Mouse (Mus musculus) liver, embryonic 12.5 days (tissue): ENCODE data around the gene Inmt. TPM values are rescaled to one million over a fixed set of nuclear protein-coding genes. Genes with fewer than 3 reads are reported as not detected.

Source experiments
- ATAC-seq: fragments of 200-750 bp; cut with Nextera tagmentation; 2 replicates; pipeline ENCODE4 v1.8.0; 2017; ENCODE audit warnings: moderate number of reproducible peaks, mild to moderate bottlenecking, moderate library complexity
- H3K27ac ChIP-seq: fragments of 300-500 bp; sonication (generic); 2 replicates; pipeline ENCODE4 v1.5.1; 2016; ENCODE audit warnings: mild to moderate bottlenecking
- H3K27me3 ChIP-seq: fragments of 300-500 bp; sonication (generic); replicated peaks from 2 replicates; pipeline ENCODE4 v1.6.1; 2016; ENCODE audit warnings: mild to moderate bottlenecking, moderate library complexity
- H3K36me3 ChIP-seq: fragments of 300-500 bp; sonication (generic); 2 replicates; pipeline ENCODE4 v1.6.1; 2016; ENCODE audit warnings: mild to moderate bottlenecking, moderate library complexity
- H3K4me1 ChIP-seq: fragments of 300-500 bp; sonication (generic); 2 replicates; pipeline ENCODE4 v1.6.1; 2016
- H3K4me2 ChIP-seq: fragments of 300-500 bp; sonication (generic); 2 replicates; pipeline ENCODE4 v1.6.1; 2016; ENCODE audit warnings: mild to moderate bottlenecking, moderate library complexity
- H3K4me3 ChIP-seq: fragments of 300-500 bp; sonication (generic); 2 replicates; pipeline ENCODE4 v1.5.1; 2016; ENCODE audit warnings: mild to moderate bottlenecking, moderate library complexity
- H3K9ac ChIP-seq: fragments of 300-500 bp; sonication (generic); 2 replicates; pipeline ENCODE4 v1.6.1; 2016; ENCODE audit warnings: mild to moderate bottlenecking, moderate library complexity
- H3K9me3 ChIP-seq: fragments of 300-500 bp; sonication (generic); replicated peaks from 2 replicates; pipeline ENCODE4 v1.6.1; 2016; ENCODE audit warnings: mild to moderate bottlenecking, moderate library complexity
- WGBS: fragments of 180-500 bp; shearing (Covaris S2); methylation state at CpG from one replicate; pipeline ENCODE4 v1.1.7; 2016; ENCODE audit not compliant: insufficient replicate concordance; 5-methylcytosine and 5-hydroxymethylcytosine counted together
- polyA plus RNA-seq: library from polyadenylated mRNA; unstranded; fragments of >200 nt; fragmentation: Nextera tagmentation; extraction: Ambion mirVana; gene quantifications from 2 replicates; pipeline ENCODE4 v1.2.1, GENCODE M21; 2016

Gene Inmt
- polyA plus RNA-seq, result 0.41 and 0.63 TPM in 2 replicates

- Histone ChIP-seq H3K4me1 (peaks cover 4% of the 10 kb centered on the region; the same call in 1 of the 2 replicates), H3K27me3 (no peaks in the 10 kb centered on the region), H3K9ac (no peak within 1 kb of the TSS), H3K9me3 (no peaks in the 10 kb centered on the region), H3K4me2 (no peak within 1 kb of the TSS), H3K27ac (no peak within 1 kb of the TSS), H3K4me3 (no peak within 1 kb of the TSS), H3K36me3 (no peaks in the 10 kb centered on the region)
- WGBS, result 18% methylated on average over 1 of the region's 1 CpGs
- no peak for ATAC-seq
Measured at GRCm38 (mm10) chr6:55174741-55175181, at the start of gene Inmt. Gene Inmt, minus strand, starts transcription at chr6:55175043.

GRCm38 (mm10) chr6:55223986-55224385 is 49.1 kb upstream of the Inmt start:
- no peaks in the 10 kb centered on the region for H3K27me3 ChIP-seq
- H3K9ac ChIP-seq, result no peak overlapping the region
- no peaks in the 10 kb centered on the region for H3K9me3 ChIP-seq
- no peaks in the 10 kb centered on the region for H3K4me1 ChIP-seq
- H3K36me3 ChIP-seq, result no peaks in the 10 kb centered on the region
- ATAC-seq, result no peak
- H3K4me3 ChIP-seq, result no peak overlapping the region
- 85% methylated on average over 8 of the region's 8 CpGs for WGBS
- no peak overlapping the region for H3K4me2 ChIP-seq
- no peak overlapping the region for H3K27ac ChIP-seq

- H3K27ac ChIP-seq, result no peak overlapping the region
- H3K4me3 ChIP-seq, result no peak overlapping the region
- no peak overlapping the region for H3K4me2 ChIP-seq
- no peak overlapping the region for H3K9ac ChIP-seq
- H3K27me3 ChIP-seq, result no peaks in the 10 kb centered on the region
- H3K4me1 ChIP-seq, result no peaks in the 10 kb centered on the region; the same call in 1 of the 2 replicates
- WGBS, result 72% methylated on average over 9 of the region's 9 CpGs
- H3K9me3 ChIP-seq, result no peaks in the 10 kb centered on the region
- ATAC-seq, result no peak
- H3K36me3 ChIP-seq, result no peaks in the 10 kb centered on the region
Measured at GRCm38 (mm10) chr6:55218232-55218631, 43.4 kb upstream of the Inmt start.

GRCm38 (mm10) chr6:55214541-55214940 is 39.7 kb upstream of the Inmt start:
- Histone ChIP-seq H3K36me3 (no peaks in the 10 kb centered on the region), H3K27ac (no peak overlapping the region), H3K4me2 (no peak overlapping the region), H3K9me3 (no peaks in the 10 kb centered on the region), H3K9ac (no peak overlapping the region), H3K4me3 (no peak overlapping the region), H3K27me3 (no peaks in the 10 kb centered on the region), H3K4me1 (no peaks in the 10 kb centered on the region; the same call in 1 of the 2 replicates)
- no peak for ATAC-seq
- WGBS, result 43% methylated on average over 3 of the region's 3 CpGs

- no peaks in the 10 kb centered on the region for H3K9me3 ChIP-seq
- no peaks in the 10 kb centered on the region; the same call in 1 of the 2 replicates for H3K4me1 ChIP-seq
- WGBS, result 72% methylated on average over 15 of the region's 15 CpGs
- H3K36me3 ChIP-seq, result no peaks in the 10 kb centered on the region
- no peak for ATAC-seq
- H3K4me3 ChIP-seq, result no peak overlapping the region
- no peak overlapping the region for H3K9ac ChIP-seq
- H3K27ac ChIP-seq, result no peak overlapping the region
- no peak overlapping the region for H3K4me2 ChIP-seq
- H3K27me3 ChIP-seq, result no peaks in the 10 kb centered on the region
Measured at GRCm38 (mm10) chr6:55210423-55211365, 35.9 kb upstream of the Inmt start.

GRCm38 (mm10) chr6:55207786-55208185 is 32.9 kb upstream of the Inmt start:
- Histone ChIP-seq H3K9me3 (no peaks in the 10 kb centered on the region), H3K4me2 (no peak overlapping the region), H3K4me3 (no peak overlapping the region), H3K4me1 (peaks cover 12% of the 10 kb centered on the region), H3K27ac (no peak overlapping the region), H3K36me3 (no peaks in the 10 kb centered on the region), H3K27me3 (no peaks in the 10 kb centered on the region), H3K9ac (no peak overlapping the region)
- 64% methylated on average over 8 of the region's 8 CpGs for WGBS
- ATAC-seq, result no peak

- H3K4me2 ChIP-seq, result peak overlapping the region; percentile 74
- peak overlapping the region; percentile 55 for H3K9ac ChIP-seq
- peak overlapping the region; percentile 60 for H3K4me3 ChIP-seq
- peaks cover 20% of the 10 kb centered on the region for H3K4me1 ChIP-seq
- no peaks in the 10 kb centered on the region for H3K27me3 ChIP-seq
- no peak overlapping the region; the same call in 1 of the 2 replicates for H3K27ac ChIP-seq
- H3K36me3 ChIP-seq, result no peaks in the 10 kb centered on the region
- ATAC-seq, result no peak
- 86% methylated on average over 3 of the region's 3 CpGs for WGBS
- no peaks in the 10 kb centered on the region for H3K9me3 ChIP-seq
Measured at GRCm38 (mm10) chr6:55203931-55204330, 29.1 kb upstream of the Inmt start.

- WGBS, result 9% methylated on average over 33 of the region's 33 CpGs
- H3K27ac ChIP-seq, result no peak within 1 kb of the TSS; the same call in 1 of the 2 replicates
- peak; percentile 80 for ATAC-seq
Measured at GRCm38 (mm10) chr6:55202913-55203910, 28.4 kb upstream of the Inmt start, which contains the start of gene Mindy4. Gene Mindy4, plus strand, starts transcription at chr6:55203383.

GRCm38 (mm10) chr6:55199047-55199446 is 24.2 kb upstream of the Inmt start:
- 74% methylated on average over 3 of the region's 3 CpGs for WGBS
- Histone ChIP-seq H3K36me3 (no peaks in the 10 kb centered on the region), H3K9me3 (no peaks in the 10 kb centered on the region), H3K27ac (no peak overlapping the region), H3K4me1 (peaks cover 20% of the 10 kb centered on the region), H3K9ac (no peak overlapping the region), H3K4me2 (no peak overlapping the region), H3K27me3 (no peaks in the 10 kb centered on the region), H3K4me3 (no peak overlapping the region)
- no peak for ATAC-seq

More at GRCm38 (mm10) chr6:55202913-55203910, 28.4 kb upstream of the Inmt start, which contains the start of gene Mindy4:
- peak within 1 kb of the TSS; percentile 55 for H3K9ac ChIP-seq
- H3K4me1 ChIP-seq, result peaks cover 20% of the 10 kb centered on the region
- H3K4me2 ChIP-seq, result peak within 1 kb of the TSS; percentile 74
- H3K27me3 ChIP-seq, result no peaks in the 10 kb centered on the region
- no peaks in the 10 kb centered on the region for H3K9me3 ChIP-seq
- H3K4me3 ChIP-seq, result peak within 1 kb of the TSS; percentile 60
- no peaks in the 10 kb centered on the region for H3K36me3 ChIP-seq

- Histone ChIP-seq H3K27me3 (no peaks in the 10 kb centered on the region), H3K4me3 (no peak overlapping the region), H3K4me1 (no peaks in the 10 kb centered on the region), H3K27ac (no peak overlapping the region), H3K36me3 (no peaks in the 10 kb centered on the region), H3K9me3 (no peaks in the 10 kb centered on the region), H3K4me2 (no peak overlapping the region), H3K9ac (no peak overlapping the region)
- no peak for ATAC-seq
- WGBS, result 77% methylated on average over 3 of the region's 3 CpGs
Measured at GRCm38 (mm10) chr6:55193171-55193570, 18.3 kb upstream of the Inmt start.

GRCm38 (mm10) chr6:55191537-55191936 is 16.7 kb upstream of the Inmt start:
- H3K4me2 ChIP-seq, result no peak overlapping the region
- no peaks in the 10 kb centered on the region for H3K36me3 ChIP-seq
- no peaks in the 10 kb centered on the region for H3K9me3 ChIP-seq
- H3K9ac ChIP-seq, result no peak overlapping the region
- H3K4me3 ChIP-seq, result no peak overlapping the region
- H3K4me1 ChIP-seq, result no peaks in the 10 kb centered on the region
- no peaks in the 10 kb centered on the region for H3K27me3 ChIP-seq
- no peak overlapping the region for H3K27ac ChIP-seq
- 56% methylated on average over 4 of the region's 4 CpGs for WGBS
- no peak for ATAC-seq
